Mouse (Mus musculus) embryonic fibroblast, embryonic 13.5 days (primary cell): ENCODE data around the gene Msi2.

ENCODE experiments used
- CTCF ChIP-seq: IDR thresholded peaks from 2 replicates; pipeline ENCODE4 v1.5.1; 2011; ENCODE audit warnings: mild to moderate bottlenecking, control low read depth, low read length, moderate library complexity, borderline replicate concordance; ENCODE audit not compliant: insufficient read depth
- POLR2A ChIP-seq: IDR thresholded peaks from 2 replicates; pipeline ENCODE4 v1.6.1; 2011; ENCODE audit warnings: low read depth, mild to moderate bottlenecking, control low read depth, low read length, moderate library complexity

GRCm38 (mm10) chr11:88532016-88532415, 186.3 kb downstream of the Msi2 start:
- TF ChIP-seq POLR2A (no peak), CTCF (no peak)
